Mouse (Mus musculus) layer of hippocampus, adult 9-11 months (tissue): ENCODE measurements around the gene Mrpl16.

Source experiments
- DNase-seq: peaks from one replicate; pipeline ENCODE4 v3.0.0; 2022

The Mrpl16 gene

DNA sequence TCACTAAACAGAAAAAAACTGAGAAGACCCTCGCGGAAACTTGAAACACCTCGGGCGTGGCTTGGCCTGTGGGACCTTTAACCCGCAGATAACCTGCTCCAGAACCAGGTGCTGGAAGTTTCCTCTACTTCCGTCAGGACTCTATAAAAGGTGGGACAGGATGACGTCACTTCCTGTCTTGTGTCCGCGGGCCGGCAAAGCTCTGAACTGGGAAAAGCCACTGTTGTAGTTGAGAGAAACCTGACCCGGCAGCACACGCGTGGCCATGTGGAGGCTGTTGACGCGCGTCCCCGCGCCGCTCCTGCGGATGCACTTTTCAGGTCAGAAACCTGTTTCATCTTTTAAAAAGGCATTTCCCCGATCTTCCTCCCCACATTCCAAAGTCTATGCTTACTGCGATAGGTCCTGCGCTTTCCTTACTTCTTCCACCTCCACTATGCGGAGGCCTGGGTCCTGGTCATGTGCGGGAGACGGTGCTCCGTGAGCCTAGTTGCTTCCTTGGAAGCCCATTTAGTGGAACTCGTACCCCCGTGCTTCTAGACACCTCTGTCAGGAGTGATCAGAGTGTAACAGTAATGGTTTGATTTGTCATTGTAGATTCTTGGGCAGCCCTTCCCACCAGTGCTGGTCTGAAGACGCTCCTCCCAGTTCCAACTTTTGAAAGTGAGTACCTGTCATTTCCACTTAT, at the start of gene Mrpl16:
Mrpl16 (plus strand) TSS at position 187 of the 688 bp plus-strand sequence.
- peak; percentile 88 for DNase-seq

DNA sequence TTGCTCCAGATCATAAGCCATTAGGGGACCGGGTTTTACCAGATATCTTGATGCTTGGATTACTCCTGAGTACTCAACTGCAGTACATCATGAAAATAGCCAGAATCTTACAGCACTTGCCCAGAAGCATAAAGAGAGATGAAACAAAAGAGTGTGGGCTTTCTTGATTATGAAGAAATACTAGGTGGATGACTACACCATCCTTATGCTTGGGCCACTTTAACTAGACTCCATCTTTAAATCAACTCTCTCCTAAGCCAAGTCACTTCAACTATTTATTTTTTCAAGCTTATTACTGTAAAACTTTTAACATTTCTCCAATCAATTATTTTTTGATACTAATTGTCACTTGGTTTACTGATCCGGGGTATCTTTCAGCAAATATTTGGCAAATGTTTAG, 46.3 kb upstream of the Mrpl16 start:
- DNase-seq = no peak

- DNase-seq = no peak
These were observed 45.9 kb upstream of the Mrpl16 start for GRCm38 (mm10) chr19:11724275-11724674.

GRCm38 (mm10) chr19:11725915-11726314, 44.3 kb upstream of the Mrpl16 start:
- no peak for DNase-seq

DNA sequence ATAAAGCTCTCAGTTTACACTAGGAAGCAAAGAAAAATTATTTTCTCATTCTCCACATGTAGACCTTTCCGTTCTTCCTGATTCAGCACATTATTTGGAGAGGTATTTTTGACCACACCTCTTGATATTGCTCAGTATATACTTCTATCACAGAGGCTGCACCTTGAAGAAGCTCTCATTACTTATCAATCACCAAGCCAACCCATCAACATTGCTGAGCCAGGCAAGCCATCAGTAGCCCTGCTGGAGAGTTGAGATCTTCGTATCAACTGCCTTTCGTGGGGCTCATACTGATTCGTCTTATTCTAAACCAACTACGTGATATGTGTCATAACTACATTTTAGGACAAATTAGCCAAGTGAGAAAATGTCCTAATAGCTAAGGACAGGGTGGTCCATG, 42.9 kb upstream of the Mrpl16 start:
- no peak for DNase-seq

GRCm38 (mm10) chr19:11730278-11730677, 39.9 kb upstream of the Mrpl16 start:
- no peak for DNase-seq

DNA sequence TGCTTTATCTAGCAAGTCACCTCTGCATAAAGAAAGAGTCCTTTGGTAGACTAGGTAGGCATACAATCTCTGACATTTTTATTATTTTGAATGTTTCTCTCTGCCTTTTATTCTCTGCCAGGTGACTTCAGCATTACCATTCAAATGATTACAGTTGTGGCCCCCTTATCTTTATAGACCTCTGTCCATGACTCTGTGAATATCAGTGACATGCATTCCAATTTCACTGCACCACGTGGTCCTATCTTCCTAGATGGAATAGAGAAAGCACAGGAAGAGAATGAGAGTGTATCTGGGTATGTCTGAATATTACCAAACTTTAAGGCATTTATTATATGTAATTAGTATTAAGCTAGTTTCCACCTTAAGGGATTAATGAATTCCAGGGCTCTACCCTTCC, 33.7 kb upstream of the Mrpl16 start:
- DNase-seq = no peak

DNA sequence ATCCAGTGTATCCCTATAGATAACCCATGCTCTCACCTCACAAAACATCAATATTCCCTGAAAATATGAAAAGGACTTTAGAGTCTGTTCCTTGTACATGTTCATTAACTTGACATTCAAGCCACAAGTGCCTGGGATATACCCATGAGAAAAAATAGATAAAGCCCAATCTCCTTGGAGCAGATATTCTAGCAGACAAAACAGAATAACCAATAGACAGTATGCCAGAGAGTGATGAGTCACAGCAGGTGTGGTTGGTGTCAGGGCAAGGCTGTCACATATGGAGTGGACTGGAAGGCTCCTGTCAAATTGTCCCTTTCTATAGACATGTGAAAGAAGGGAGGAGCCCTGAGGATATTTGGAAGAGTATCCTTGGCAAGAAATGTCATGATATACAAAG, 24.5 kb upstream of the Mrpl16 start:
- no peak for DNase-seq

- no peak for DNase-seq
These were observed 22.9 kb upstream of the Mrpl16 start, which contains the start of gene Gif for GRCm38 (mm10) chr19:11747298-11747697. TSS of gene Gif (plus strand) at chr19:11747554.

- DNase-seq = no peak
These were observed 5.1 kb upstream of the Mrpl16 start for GRCm38 (mm10) chr19:11765059-11765458.

DNA sequence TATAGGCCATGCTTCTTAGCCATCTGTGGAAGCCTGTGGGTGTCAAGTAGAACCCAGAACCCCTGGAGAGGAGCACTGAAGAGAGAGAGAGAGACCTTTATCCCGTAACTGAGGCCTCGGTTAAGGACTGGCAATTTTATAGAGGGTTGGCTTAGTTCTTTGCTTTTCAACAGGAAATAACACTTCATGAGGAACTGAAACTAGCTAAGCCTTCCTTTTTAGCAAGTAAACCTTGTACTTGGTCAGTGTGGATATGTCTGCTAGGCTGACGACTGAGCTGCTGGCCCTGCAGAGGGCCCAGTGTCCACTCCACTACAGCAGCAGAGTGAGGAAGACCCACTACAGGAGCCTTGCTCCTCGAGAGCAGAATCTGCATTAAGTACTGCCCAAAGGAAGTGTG, 3.8 kb upstream of the Mrpl16 start:
- DNase-seq = no peak

DNA sequence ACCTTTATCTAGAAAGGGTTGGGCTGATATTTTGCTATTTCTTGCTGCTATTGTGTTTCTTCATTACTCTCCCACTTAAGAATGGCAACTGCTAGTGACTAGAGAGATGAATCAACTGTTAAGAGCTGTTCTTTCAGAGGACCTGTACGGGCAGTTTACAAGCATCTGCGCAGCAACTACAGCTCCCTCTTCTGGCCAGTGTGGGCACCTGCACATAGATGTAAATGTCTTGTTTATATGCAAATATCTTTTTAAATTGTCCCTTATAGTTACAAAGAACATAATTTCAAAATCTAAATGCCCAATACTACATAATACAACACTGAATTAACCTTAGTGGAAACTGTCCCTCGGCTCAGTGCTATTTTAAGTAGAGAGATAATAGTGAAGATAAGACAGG, 2.0 kb upstream of the Mrpl16 start:
- peak; percentile 14 for DNase-seq

DNA sequence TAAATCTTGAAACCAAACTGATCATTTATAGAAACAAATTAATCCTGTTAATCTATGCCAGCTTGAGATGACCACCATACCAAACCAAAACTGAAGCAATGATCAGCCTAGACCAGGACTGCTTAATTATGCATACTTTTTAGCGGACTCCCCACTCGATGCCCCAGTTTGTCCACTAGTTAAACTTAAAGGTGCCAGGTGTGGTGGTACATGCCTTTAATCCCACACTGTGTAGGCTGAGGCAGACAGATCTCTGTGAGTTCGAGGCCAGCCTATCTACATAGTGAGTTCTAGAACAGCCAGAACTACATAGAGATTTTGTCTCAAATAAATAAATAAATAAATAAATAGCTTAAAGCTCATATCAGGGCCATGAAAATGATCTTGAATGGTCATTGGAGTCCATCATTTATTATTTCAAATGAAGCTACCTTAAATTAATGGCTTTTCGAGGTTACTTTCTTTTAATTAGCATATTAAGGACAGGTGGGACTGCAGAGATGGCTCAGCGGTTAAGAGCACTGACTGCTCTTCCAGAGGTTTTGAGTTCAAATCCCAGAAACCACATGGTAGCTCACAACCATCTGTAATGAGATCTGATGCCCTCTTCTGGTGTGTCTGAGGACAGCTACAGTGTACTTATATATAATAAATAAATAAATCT, 802 bp upstream of the Mrpl16 start:
- no peak for DNase-seq

DNA sequence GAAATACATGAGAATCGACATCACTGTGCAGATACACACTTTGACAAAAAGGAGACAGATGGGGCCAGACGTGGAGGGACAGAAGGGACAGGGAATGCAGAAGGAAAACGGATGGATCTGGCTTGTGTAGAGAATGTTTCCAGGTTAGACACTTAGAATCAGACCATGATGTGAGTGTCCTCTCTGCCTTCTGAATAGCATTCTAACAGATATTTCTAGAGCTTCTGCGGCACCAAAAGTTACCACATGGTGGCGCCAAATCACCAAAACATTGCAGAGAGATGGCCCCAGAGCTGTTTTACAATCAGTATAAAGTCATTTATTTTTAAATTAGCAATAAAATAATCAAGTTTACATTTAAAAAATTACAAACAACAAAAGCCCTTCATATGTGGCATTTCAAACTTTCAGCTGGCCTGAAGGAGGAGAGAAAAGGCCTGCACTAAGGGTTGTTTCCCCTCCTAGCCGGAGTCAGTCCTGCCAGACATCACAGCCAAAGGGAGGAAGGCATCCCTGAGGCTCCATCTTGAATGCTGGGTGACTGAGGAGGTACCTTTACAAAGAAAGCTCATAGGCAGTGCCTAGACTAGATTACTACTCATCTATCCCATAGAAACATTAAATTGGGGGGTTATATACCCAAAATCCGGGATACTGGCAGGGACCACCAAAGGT, 7.1 kb downstream of the Mrpl16 start:
- DNase-seq = peak; percentile 33

GRCm38 (mm10) chr19:11785409-11786154, 15.4 kb downstream of the Mrpl16 start:
- no peak for DNase-seq

DNA sequence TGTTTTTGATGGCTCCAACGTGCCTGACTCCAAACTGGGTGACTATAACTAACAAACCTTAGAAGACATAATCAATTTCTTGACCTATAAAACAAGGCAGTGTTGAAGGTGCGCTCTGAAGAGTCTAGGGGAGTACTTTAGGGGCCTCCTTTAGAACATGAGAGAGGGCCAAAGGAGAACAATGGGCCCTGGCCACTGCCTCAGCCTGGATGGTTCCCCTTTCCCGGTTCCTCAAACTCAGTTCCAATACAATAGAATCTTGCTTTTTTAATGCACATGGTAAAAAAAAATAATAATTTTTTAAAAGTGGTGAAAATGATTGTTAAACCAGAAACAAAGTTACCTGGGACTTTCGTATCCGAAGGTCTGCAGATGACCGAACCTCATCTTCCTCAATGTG, 17.6 kb downstream of the Mrpl16 start:
- no peak for DNase-seq

DNA sequence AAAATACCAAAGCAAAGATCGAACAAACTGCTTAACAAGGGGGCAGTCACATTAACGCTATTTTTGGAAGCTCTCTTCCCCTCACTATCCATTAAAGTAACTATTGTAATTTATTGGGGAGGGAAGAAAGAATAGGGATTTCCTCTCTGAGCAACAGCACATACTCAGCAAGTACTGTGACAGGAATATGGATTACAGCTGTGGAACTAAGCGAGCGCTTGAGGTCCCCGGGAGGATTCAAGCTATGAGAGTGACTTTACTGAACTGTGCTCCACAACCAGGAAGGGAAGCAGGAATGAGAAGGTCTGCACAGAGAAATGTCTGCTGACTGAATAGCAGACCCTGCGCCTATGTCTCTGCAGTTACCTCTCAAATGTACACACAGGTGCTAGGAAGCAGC, 18.7 kb downstream of the Mrpl16 start:
- DNase-seq = no peak

DNA sequence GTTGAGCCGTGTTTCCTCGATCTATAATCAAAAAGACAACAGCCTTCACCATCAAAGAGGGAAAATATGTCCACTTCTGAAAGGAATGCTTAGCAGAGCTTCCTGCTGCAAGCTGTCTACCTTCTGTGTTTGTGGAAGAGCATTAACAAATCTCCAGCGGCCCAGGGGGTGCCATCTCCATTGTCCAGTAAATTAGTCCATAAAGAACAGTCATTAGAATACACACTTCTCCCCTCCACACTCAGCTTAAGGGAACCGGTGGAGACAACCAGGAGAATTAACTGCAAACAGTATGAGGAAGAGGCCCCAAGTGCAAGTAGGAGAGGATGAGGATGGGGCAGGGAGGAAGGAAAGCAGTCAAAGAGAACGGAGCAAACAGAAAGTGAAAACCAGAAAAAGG, 21.6 kb downstream of the Mrpl16 start:
- DNase-seq = no peak

GRCm38 (mm10) chr19:11793741-11794359, 23.7 kb downstream of the Mrpl16 start:
- DNase-seq = no peak

DNA sequence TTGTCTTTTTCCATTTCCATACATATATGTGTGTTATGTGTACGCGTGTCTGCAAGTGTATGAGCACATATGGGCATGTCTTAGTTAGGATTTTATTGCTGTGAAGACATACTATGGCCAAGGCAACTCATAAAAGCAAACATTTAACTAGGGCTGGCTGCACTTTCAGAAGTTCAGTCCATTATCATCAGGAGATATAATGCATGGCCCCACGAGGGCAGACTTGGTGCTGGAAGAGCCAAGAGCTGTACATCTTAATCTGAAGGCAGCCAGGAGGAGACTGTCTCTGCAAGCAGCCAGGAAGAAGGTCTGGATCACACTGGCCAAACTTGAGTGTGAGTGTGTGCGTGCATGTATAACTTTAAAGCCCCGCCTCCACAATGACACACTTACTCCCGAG, 24.3 kb downstream of the Mrpl16 start:
- DNase-seq = no peak

DNA sequence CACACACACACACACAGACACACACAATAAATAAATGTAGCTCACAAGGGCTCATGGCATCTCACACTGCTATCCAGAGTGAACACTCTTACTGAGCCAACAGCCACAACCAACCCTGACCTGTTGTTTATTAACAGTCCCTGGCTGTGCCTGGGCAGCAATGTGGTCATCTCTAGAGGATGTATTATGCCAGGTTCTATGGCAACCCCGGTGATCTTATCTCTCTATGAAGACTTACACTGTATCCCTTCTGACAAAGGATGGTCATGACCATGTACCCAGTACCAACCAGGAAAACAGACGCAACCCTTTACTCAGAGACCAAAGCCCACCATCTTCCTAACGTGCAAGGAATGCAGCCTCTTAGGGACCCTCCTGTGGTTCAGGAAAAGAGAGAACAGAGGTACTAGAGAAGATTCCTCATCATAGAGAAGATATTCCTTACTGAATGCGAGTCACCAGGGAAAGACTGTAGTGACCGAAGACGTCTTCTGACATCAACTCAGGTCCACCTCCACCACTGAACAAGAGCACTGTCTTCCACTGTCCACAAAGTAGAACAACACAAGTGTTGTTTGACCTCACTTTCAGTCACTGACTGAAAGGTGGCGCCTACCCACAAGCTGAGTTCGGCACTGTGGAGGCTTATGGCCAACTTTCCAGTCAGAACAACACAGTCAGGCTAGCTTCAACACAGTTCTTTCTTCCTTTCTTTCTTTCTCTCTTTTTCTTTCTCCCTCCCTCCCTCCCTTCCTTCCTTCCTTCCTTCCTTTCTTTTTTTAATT, 30.5 kb downstream of the Mrpl16 start:
- DNase-seq = no peak

GRCm38 (mm10) chr19:11804423-11804822, 34.2 kb downstream of the Mrpl16 start:
- no peak for DNase-seq
